Mouse (Mus musculus) MEL (cell line): Measurements from ENCODE around the gene Slc7a8. TPM values are rescaled to one million over a fixed set of nuclear protein-coding genes. Genes with fewer than 3 reads are reported as not detected.

Experiments used
- DNase-seq: peaks from one replicate; pipeline ENCODE4 v3.0.0; 2011; ENCODE audit warnings: low read depth, low spot score
- H3K27ac ChIP-seq: 2 replicates; pipeline ENCODE4 v1.5.1; 2012; ENCODE audit warnings: low read depth, mild to moderate bottlenecking, control low read depth, low read length, moderate library complexity; ENCODE audit not compliant: control insufficient read depth
- H3K27me3 ChIP-seq, 2 experiments: fragments of 150-350 bp in 1 of 2; sonication (generic) in 1 of 2; 2 replicates each; pipeline ENCODE4 v1.6.1; 2012; ENCODE audit warnings: low read length in 2 of 2, mild to moderate bottlenecking in 2 of 2, improper control_type of control experiment in 1 of 2, moderate library complexity in 1 of 2; ENCODE audit not compliant: insufficient read depth in 2 of 2, control insufficient read depth in 1 of 2
- H3K36me3 ChIP-seq, 2 experiments: 2 replicates each; pipeline ENCODE4 v1.6.1; 2012 to 2014; ENCODE audit warnings: low read length in 2 of 2, improper control_type of control experiment in 1 of 2, inconsistent platforms in 1 of 2, mild to moderate bottlenecking in 1 of 2; ENCODE audit not compliant: insufficient read depth in 2 of 2, control insufficient read depth in 1 of 2
- H3K4me1 ChIP-seq, 2 experiments: fragments of 150-350 bp in 1 of 2; sonication (generic) in 1 of 2; 2 replicates each; pipeline ENCODE4 v1.6.1; 2012; ENCODE audit warnings: low read length in 2 of 2, improper control_type of control experiment in 1 of 2, mild to moderate bottlenecking in 1 of 2; ENCODE audit not compliant: insufficient read depth in 2 of 2, control insufficient read depth in 1 of 2
- H3K4me3 ChIP-seq, 2 experiments: fragments of 150-350 bp in 1 of 2; sonication (generic) in 1 of 2; 2 replicates each; pipeline ENCODE4 v1.5.1; 2012; ENCODE audit warnings: low read depth in 2 of 2, low read length in 2 of 2, mild to moderate bottlenecking in 2 of 2, moderate library complexity in 2 of 2, control low read depth in 1 of 2, improper control_type of control experiment in 1 of 2; ENCODE audit not compliant: control insufficient read depth in 1 of 2, insufficient read depth in 1 of 2
- H3K79me2 ChIP-seq: 2 replicates; pipeline ENCODE4 v1.6.1; 2012; ENCODE audit warnings: mild to moderate bottlenecking, low read length, moderate library complexity; ENCODE audit not compliant: control insufficient read depth, poor library complexity, insufficient read depth
- H3K9ac ChIP-seq: 2 replicates; pipeline ENCODE4 v1.6.1; 2012; ENCODE audit warnings: low read depth, mild to moderate bottlenecking, control low read depth, low read length, moderate library complexity; ENCODE audit not compliant: control insufficient read depth, poor library complexity, severe bottlenecking
- H3K9me3 ChIP-seq: fragments of 150-350 bp; sonication (generic); replicated peaks from 2 replicates; pipeline ENCODE4 v1.6.1; 2012; ENCODE audit warnings: mild to moderate bottlenecking, low read length, improper control_type of control experiment, moderate library complexity; ENCODE audit not compliant: insufficient read depth
- BHLHE40 ChIP-seq: IDR thresholded peaks from 2 replicates; pipeline ENCODE4 v1.6.1; 2012; ENCODE audit warnings: low read depth, mild to moderate bottlenecking, inconsistent platforms, low read length, improper control_type of control experiment, borderline replicate concordance
- CHD1 ChIP-seq: IDR thresholded peaks from 2 replicates; pipeline ENCODE4 v1.6.1; 2012; ENCODE audit warnings: low read depth, mild to moderate bottlenecking, inconsistent platforms, low read length, improper control_type of control experiment
- CTCF ChIP-seq, 3 experiments: IDR thresholded peaks in 2 of 3; conservative IDR thresholded peaks in 1 of 3; 2 replicates each; pipeline ENCODE4 v1.5.1; 2011 to 2012; ENCODE audit warnings: low read length in 3 of 3, low read depth in 2 of 3, mild to moderate bottlenecking in 2 of 3, improper control_type of control experiment in 1 of 3, inconsistent platforms in 1 of 3, mixed read lengths in 1 of 3, moderate library complexity in 1 of 3; ENCODE audit not compliant: control insufficient read depth in 1 of 3, insufficient read depth in 1 of 3, poor library complexity in 1 of 3, severe bottlenecking in 1 of 3
- EP300 ChIP-seq, 2 experiments: IDR thresholded peaks; 2 replicates each; pipeline ENCODE4 v1.6.1; 2011; ENCODE audit warnings: improper control_type of control experiment in 2 of 2, low read length in 2 of 2, low read depth in 1 of 2, mild to moderate bottlenecking in 1 of 2
- ETS1 ChIP-seq: IDR thresholded peaks from 2 replicates; pipeline ENCODE4 v1.6.1; 2012; ENCODE audit warnings: low read depth, mild to moderate bottlenecking, inconsistent platforms, low read length, improper control_type of control experiment, moderate library complexity
- GATA1 ChIP-seq: IDR thresholded peaks from 2 replicates; pipeline ENCODE4 v1.6.1; 2011; ENCODE audit warnings: low read depth, low read length, improper control_type of control experiment
- JUND ChIP-seq: IDR thresholded peaks from 2 replicates; pipeline ENCODE4 v1.6.1; 2011; ENCODE audit warnings: low read depth, mild to moderate bottlenecking, improper control_type of control experiment, low read length
- MAZ ChIP-seq: IDR thresholded peaks from 2 replicates; pipeline ENCODE4 v1.6.1; 2012; ENCODE audit warnings: low read depth, mild to moderate bottlenecking, inconsistent platforms, low read length, improper control_type of control experiment
- MEF2A ChIP-seq: IDR thresholded peaks from 2 replicates; pipeline ENCODE4 v1.6.1; 2014; ENCODE audit warnings: low read depth, mild to moderate bottlenecking, inconsistent platforms, low read length, improper control_type of control experiment; ENCODE audit not compliant: poor library complexity, insufficient replicate concordance, severe bottlenecking; ENCODE audit errors: extremely low read depth
- MXI1 ChIP-seq: IDR thresholded peaks from 2 replicates; pipeline ENCODE4 v1.6.1; 2011; ENCODE audit warnings: mild to moderate bottlenecking, low read depth, low read length, improper control_type of control experiment
- NELFE ChIP-seq: IDR thresholded peaks from 2 replicates; pipeline ENCODE4 v1.6.1; 2011; ENCODE audit warnings: low read depth, low read length, improper control_type of control experiment
- POLR2A ChIP-seq, 2 experiments: IDR thresholded peaks; 2 replicates each; pipeline ENCODE4 v1.6.1; 2011 to 2012; ENCODE audit warnings: low read length in 2 of 2, mild to moderate bottlenecking in 2 of 2, control low read depth in 1 of 2, improper control_type of control experiment in 1 of 2, low read depth in 1 of 2, moderate library complexity in 1 of 2; ENCODE audit not compliant: control insufficient read depth in 1 of 2, insufficient read depth in 1 of 2, poor library complexity in 1 of 2
- POLR2AphosphoS5 ChIP-seq: IDR thresholded peaks from 2 replicates; pipeline ENCODE4 v1.6.1; 2012; ENCODE audit warnings: low read depth, borderline replicate concordance, mild to moderate bottlenecking, inconsistent platforms, low read length, moderate library complexity, mixed read lengths
- RCOR1 ChIP-seq: IDR thresholded peaks from 2 replicates; pipeline ENCODE4 v1.6.1; 2012; ENCODE audit warnings: low read depth, mild to moderate bottlenecking, inconsistent platforms, low read length, improper control_type of control experiment
- SIN3A ChIP-seq: IDR thresholded peaks from 2 replicates; pipeline ENCODE4 v1.6.1; 2012; ENCODE audit warnings: low read length, improper control_type of control experiment, inconsistent platforms
- SMC3 ChIP-seq: IDR thresholded peaks from 2 replicates; pipeline ENCODE4 v1.6.1; 2011; ENCODE audit warnings: low read depth, low read length, improper control_type of control experiment
- TCF12 ChIP-seq: IDR thresholded peaks from 2 replicates; pipeline ENCODE4 v1.6.1; 2014; ENCODE audit warnings: low read depth, mild to moderate bottlenecking, inconsistent platforms, low read length, improper control_type of control experiment, moderate library complexity
- UBTF ChIP-seq: IDR thresholded peaks from 2 replicates; pipeline ENCODE4 v1.6.1; 2012; ENCODE audit warnings: low read depth, mild to moderate bottlenecking, inconsistent platforms, low read length, improper control_type of control experiment, moderate library complexity, borderline replicate concordance; ENCODE audit not compliant: insufficient read depth
- ZKSCAN1 ChIP-seq: IDR thresholded peaks from 2 replicates; pipeline ENCODE4 v1.6.1; 2012; ENCODE audit warnings: low read depth, mild to moderate bottlenecking, inconsistent platforms, low read length, improper control_type of control experiment, moderate library complexity
- ZMIZ1 ChIP-seq: IDR thresholded peaks from 2 replicates; pipeline ENCODE4 v1.6.1; 2012; ENCODE audit warnings: low read depth, mild to moderate bottlenecking, inconsistent platforms, low read length, improper control_type of control experiment, moderate library complexity
- polyA plus RNA-seq, 2 experiments: library from polyadenylated mRNA; stranded (reverse) in 1 of 2; unstranded in 1 of 2; fragments of >175 nt in 1 of 2; fragments of >200 nt in 1 of 2; gene quantifications; 2 replicates each; pipeline versions ENCODE4 v1.2.1 to v1.2.4; 2012; ENCODE audit warnings: low replicate concordance in 2 of 2, low read depth in 1 of 2; ENCODE audit not compliant: insufficient read length in 2 of 2, insufficient read depth in 1 of 2, missing spikeins in 1 of 2
- total RNA-seq: library from RNA; depleted of rRNA; stranded (reverse); fragments of 300-350 nt; gene quantifications from 2 replicates; pipeline ENCODE4 v1.2.3, GENCODE M21; 2012

The Slc7a8 gene
- total and polyA plus RNA-seq, 3 experiments: 0.08 to 0.29 TPM; not detected in 1

DNA sequence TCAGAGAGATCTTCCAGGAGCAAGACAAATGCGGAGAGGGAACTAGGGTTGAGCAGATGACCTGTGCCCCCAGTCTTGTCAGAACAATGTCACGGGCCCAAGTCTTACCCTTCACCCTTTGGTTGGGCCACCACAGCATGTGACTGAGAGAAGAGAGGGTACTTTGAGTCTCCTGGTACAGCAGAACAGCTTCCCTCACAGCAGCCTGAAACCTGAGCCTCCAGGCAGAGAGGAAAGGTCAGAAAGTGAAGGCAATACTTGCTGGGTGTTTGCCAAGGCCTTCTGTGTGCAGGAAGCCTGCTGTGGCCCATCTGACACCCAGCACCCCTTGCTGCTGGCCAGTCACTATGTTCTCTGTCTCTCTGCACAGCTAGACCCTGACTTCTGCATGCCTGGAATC, 39.4 kb downstream of the Slc7a8 start:
- peaks cover 0 to 17% of the 10 kb centered on the region in 2 experiments; a peak in 2 of 4 replicates for H3K36me3 ChIP-seq
- no peak overlapping the region for H3K27ac ChIP-seq
- H3K4me1 ChIP-seq: peaks cover 6 to 17% of the 10 kb centered on the region in 2 experiments
- no peak overlapping the region for H3K4me3 ChIP-seq
- no peak for TF ChIP-seq CTCF (IDR thresholded peaks at IDR 0.05 in 2 of 3, conservative IDR thresholded peaks at IDR 0.05 in 1 of 3; ENCODE audit: control insufficient read depth in 1 of 3, insufficient read depth in 1 of 3, low read depth in 2 of 3, low read length in 3 of 3, poor library complexity in 1 of 3, severe bottlenecking in 1 of 3)
- no peak for TF ChIP-seq JUND
- TF ChIP-seq POLR2AphosphoS5: no peak
- TF ChIP-seq ETS1: no peak
- no peak for TF ChIP-seq MAZ
- TF ChIP-seq SMC3: no peak
- no peaks in the 10 kb centered on the region for H3K79me2 ChIP-seq
- H3K9me3 ChIP-seq: no peaks in the 10 kb centered on the region
- no peak overlapping the region for H3K9ac ChIP-seq
- H3K27me3 ChIP-seq: no peaks in the 10 kb centered on the region; a peak in 1 of 4 replicates
- DNase-seq: no peak

DNA sequence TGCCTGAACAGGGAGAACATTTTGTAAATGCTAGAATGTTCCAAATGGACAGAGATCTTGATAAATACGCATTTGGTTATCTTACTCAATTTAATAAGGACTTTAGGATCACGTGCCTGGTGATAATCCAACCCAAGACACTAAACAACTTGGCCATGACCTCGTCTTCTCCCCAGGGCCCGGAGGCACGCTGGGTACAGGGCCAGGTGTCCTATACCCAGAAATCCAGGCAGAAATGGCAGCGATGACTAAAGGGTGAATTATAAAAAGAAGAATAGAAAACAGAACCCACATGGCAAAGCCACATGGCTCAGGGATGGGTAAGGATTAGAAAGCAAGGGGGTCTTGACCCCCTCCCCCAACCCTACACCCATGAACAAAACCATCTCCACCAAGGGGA, 40.0 kb downstream of the Slc7a8 start:
- TF ChIP-seq MXI1: no peak
- no peak for TF ChIP-seq TCF12
- no peak for TF ChIP-seq SIN3A
- TF ChIP-seq GATA1: no peak
- TF ChIP-seq MEF2A: no peak
- TF ChIP-seq POLR2A (IDR thresholded peaks at IDR 0.05; ENCODE audit: control insufficient read depth in 1 of 2, insufficient read depth in 1 of 2, low read depth in 1 of 2, low read length in 2 of 2, poor library complexity in 1 of 2): no peak
- no peak for TF ChIP-seq RCOR1
- TF ChIP-seq POLR2AphosphoS5: no peak
- TF ChIP-seq, all 39 proteins: peak for 0
- H3K36me3 ChIP-seq: peaks cover 0 to 17% of the 10 kb centered on the region in 2 experiments; a peak in 2 of 4 replicates
- H3K9ac ChIP-seq: no peak overlapping the region
- peaks cover 6 to 17% of the 10 kb centered on the region in 2 experiments for H3K4me1 ChIP-seq
- H3K9me3 ChIP-seq: no peaks in the 10 kb centered on the region
- H3K4me3 ChIP-seq: no peak overlapping the region
- no peaks in the 10 kb centered on the region; a peak in 1 of 4 replicates for H3K27me3 ChIP-seq
- H3K27ac ChIP-seq: no peak overlapping the region
- H3K79me2 ChIP-seq: no peaks in the 10 kb centered on the region
- no peak for DNase-seq

DNA sequence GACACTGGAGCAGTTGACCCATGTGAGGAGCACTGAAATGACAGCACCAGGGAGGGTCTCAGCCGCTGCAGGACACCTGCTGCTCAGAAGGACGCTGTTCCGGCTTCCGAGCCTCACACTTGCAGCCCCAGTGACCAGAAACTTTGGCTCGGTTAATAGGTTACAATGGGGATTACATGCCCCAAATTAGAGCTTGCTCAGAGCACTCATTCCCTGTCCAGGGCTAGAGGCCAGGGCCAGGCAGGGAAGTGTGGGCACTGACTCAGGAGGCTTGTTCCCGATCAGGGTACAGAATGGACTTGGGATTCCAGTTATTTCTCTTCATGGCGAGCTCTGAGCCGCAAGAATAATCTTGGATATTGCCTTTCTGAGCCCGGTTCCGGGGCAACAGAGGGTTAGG, 44.1 kb downstream of the Slc7a8 start:
- TF ChIP-seq SMC3: no peak
- TF ChIP-seq ZMIZ1: no peak
- TF ChIP-seq CHD1: no peak
- TF ChIP-seq ZKSCAN1: no peak
- no peak for TF ChIP-seq EP300 (IDR thresholded peaks at IDR 0.05; ENCODE audit: low read depth in 1 of 2, low read length in 2 of 2)
- no peak for TF ChIP-seq BHLHE40
- no peak for TF ChIP-seq NELFE
- TF ChIP-seq UBTF: no peak
- TF ChIP-seq, all 39 proteins: peak for 0
- no peak for DNase-seq
- no peaks in the 10 kb centered on the region; a peak in 1 of 4 replicates for H3K27me3 ChIP-seq
- H3K4me1 ChIP-seq: peaks cover 0 to 16% of the 10 kb centered on the region in 2 experiments; a peak in 3 of 4 replicates
- no peak overlapping the region for H3K4me3 ChIP-seq
- H3K27ac ChIP-seq: no peak overlapping the region
- H3K79me2 ChIP-seq: no peaks in the 10 kb centered on the region
- no peaks in the 10 kb centered on the region for H3K9me3 ChIP-seq
- no peaks in the 10 kb centered on the region for H3K36me3 ChIP-seq
- no peak overlapping the region for H3K9ac ChIP-seq
